Mouse (Mus musculus): ENCODE results near the gene Itpripl1. TPM values are rescaled to one million over a fixed set of nuclear protein-coding genes. Genes with fewer than 3 reads are reported as not detected.

Gene Itpripl1
- polyA plus RNA-seq, 1 experiment from 2014 or later = 22.5 TPM

Other genes with a start within 250 kb of the Itpripl1 start
- 37.0 and 40.6 TPM in 2 replicates for gene Sppl2a, start 210.2 kb downstream of the Itpripl1 start, polyA plus RNA-seq (2015; fragmentation: Nextera tagmentation; extraction: Ambion mirVana)
- 11.7 and 12.1 TPM in 2 replicates for gene Ap4e1, start 134.7 kb downstream of the Itpripl1 start, polyA plus RNA-seq (2015; fragmentation: Nextera tagmentation; extraction: Ambion mirVana)
- gene Blvra, start 72.8 kb downstream of the Itpripl1 start, polyA plus RNA-seq (2015; fragmentation: Nextera tagmentation; extraction: Ambion mirVana) = 43.6 and 43.7 TPM in 2 replicates
- 90.2 and 90.5 TPM in 2 replicates for gene Ncaph, start 9.5 kb downstream of the Itpripl1 start, polyA plus RNA-seq (2015; fragmentation: Nextera tagmentation; extraction: Ambion mirVana)
- gene 1810024B03Rik, start 64.8 kb upstream of the Itpripl1 start, polyA plus RNA-seq (2015; fragmentation: Nextera tagmentation; extraction: Ambion mirVana) = 2.0 and 2.7 TPM in 2 replicates
- 53.7 and 64.1 TPM in 2 replicates for gene Snrnp200, start 64.9 kb upstream of the Itpripl1 start, polyA plus RNA-seq (2015; fragmentation: Nextera tagmentation; extraction: Ambion mirVana)
- gene Ciao1, start 104.4 kb upstream of the Itpripl1 start, polyA plus RNA-seq (2015; fragmentation: Nextera tagmentation; extraction: Ambion mirVana) = 66.8 and 70.8 TPM in 2 replicates
- gene Tmem127, start 104.5 kb upstream of the Itpripl1 start, polyA plus RNA-seq (2015; fragmentation: Nextera tagmentation; extraction: Ambion mirVana) = 29.0 and 29.3 TPM in 2 replicates
- gene Stard7, start 126.8 kb upstream of the Itpripl1 start, polyA plus RNA-seq (2015; fragmentation: Nextera tagmentation; extraction: Ambion mirVana) = 76.7 and 78.0 TPM in 2 replicates
- gene Dusp2, start 192.7 kb upstream of the Itpripl1 start, polyA plus RNA-seq (2015; fragmentation: Nextera tagmentation; extraction: Ambion mirVana) = 8.8 and 9.0 TPM in 2 replicates
- not detected in 2 replicates for gene Astl, start 195.2 kb upstream of the Itpripl1 start, polyA plus RNA-seq (2015; fragmentation: Nextera tagmentation; extraction: Ambion mirVana)
- gene Adra2b, start 219.8 kb upstream of the Itpripl1 start, polyA plus RNA-seq (2015; fragmentation: Nextera tagmentation; extraction: Ambion mirVana) = 4.4 and 5.1 TPM in 2 replicates